9 mouse cellular contexts compared by ENCODE assay signal in the genomic region with DNA sequence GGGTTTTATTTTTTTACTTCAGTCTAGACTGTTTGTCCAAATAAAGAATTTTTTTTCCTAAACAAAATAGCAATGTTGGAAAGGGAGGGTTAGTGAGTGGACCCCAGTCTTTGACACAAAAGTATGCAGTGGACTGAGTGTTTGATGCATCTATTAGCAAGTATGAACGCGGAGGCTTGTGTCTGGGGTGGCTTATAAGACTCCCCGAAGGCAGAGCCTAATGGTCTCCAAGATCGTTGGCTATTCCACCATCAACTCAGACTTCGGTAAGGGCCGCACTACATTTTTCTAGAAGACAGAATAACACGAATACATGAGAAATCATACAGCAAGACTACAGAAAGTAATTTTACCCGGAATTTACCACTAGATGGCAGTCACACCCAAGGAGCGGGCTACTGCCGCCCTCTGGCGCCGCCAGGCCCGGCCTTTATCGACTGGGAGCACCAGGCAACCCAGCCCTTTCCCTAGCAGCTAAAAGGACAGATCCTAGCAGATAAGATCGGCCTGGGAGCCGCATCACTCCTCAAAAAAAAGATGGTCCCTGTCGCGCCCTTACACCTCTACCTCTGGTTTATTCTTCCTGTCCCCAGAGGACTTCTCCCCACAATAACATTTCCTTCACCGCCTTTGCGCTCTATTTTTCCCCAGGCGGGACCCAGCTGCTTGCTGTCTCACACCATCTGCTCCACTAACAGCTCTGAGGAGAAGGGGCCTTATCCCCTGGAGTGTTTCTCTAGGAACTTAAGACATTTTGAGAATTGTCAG. TPM values are rescaled to one million over a fixed set of nuclear protein-coding genes. Genes with fewer than 3 reads are reported as not detected.
DNase-seq lines count a peak whose midpoint lies in the region; ATAC-seq and TF ChIP-seq lines count a peak whose summit lies in the region.
"Had no signal": no experiment of that assay in that cellular context is flagged by ENCODE, and none has a peak within 500 bp of the region (broad histone marks: within the 10 kb centered on the region; RNA-seq: fewer than 3 reads in every experiment).

No protein-coding gene starts in this region.

- H3K27me3 ChIP-seq in CH12.LX (replicated peaks), result peaks cover 41% of the 10 kb centered on the region
- no peaks in the 10 kb centered on the region for H3K27me3 ChIP-seq in forebrain, embryonic 11.5 days (ENCODE audit: control insufficient read depth, insufficient read depth, low read length)
- H3K27me3 ChIP-seq in heart, embryonic 16.5 days (ENCODE audit: control insufficient read depth, insufficient read depth, low read length), result 0 out of 2 replicates have a peak, but pooled peaks cover 3% of the 10 kb centered on the region
- H3K27me3 ChIP-seq in liver, embryonic 14.5 days (ENCODE audit: control insufficient read depth, insufficient read depth, low read length), result no peaks in the 10 kb centered on the region; the same call in 1 of the 2 replicates
- H3K27me3 ChIP-seq in neural tube, embryonic 14.5 days (ENCODE audit: control insufficient read depth, insufficient read depth, low read length), result no peaks in the 10 kb centered on the region
- H3K27me3 ChIP-seq in thymus, adult 2 months (ENCODE audit: control insufficient read depth, insufficient read depth, low read length), result no peaks in the 10 kb centered on the region

- peak; percentile 66 to 99 for TF ChIP-seq CTCF in CH12.LX (conservative IDR thresholded peaks at IDR 0.05 in 1 of 2, IDR thresholded peaks at IDR 0.05 in 1 of 2; ENCODE audit: low read depth in 2 of 2, low read length in 2 of 2)
- TF ChIP-seq CTCF in liver, embryonic 14.5 days (IDR thresholded peaks at IDR 0.05; ENCODE audit: low read depth), result peak; percentile 84
- TF ChIP-seq CTCF in thymus, adult 2 months (IDR thresholded peaks at IDR 0.05; ENCODE audit: borderline replicate concordance, control insufficient read depth, extremely low read depth, insufficient read depth, low read length, poor library complexity), result peak; percentile 73; the same call in 1 of the 2 replicates

- H3K4me3 ChIP-seq in CH12.LX (replicated peaks in 1 of 3; ENCODE audit: low read depth in 2 of 3, low read length in 2 of 3, poor library complexity in 1 of 3), result no peak overlapping the region
- no peak overlapping the region for H3K4me3 ChIP-seq in forebrain, embryonic 11.5 days (ENCODE audit: low read depth, low read length)
- H3K4me3 ChIP-seq in heart, embryonic 16.5 days (ENCODE audit: low read length), result no peak overlapping the region
- no peak overlapping the region for H3K4me3 ChIP-seq in liver, embryonic 14.5 days (ENCODE audit: insufficient read depth in 1 of 2, low read depth in 2 of 2, low read length in 2 of 2)
- H3K4me3 ChIP-seq in neural tube, embryonic 14.5 days (ENCODE audit: low read depth, low read length), result no peak overlapping the region
- H3K4me3 ChIP-seq in thymus, adult 2 months (ENCODE audit: control insufficient read depth, insufficient read depth, low read length), result no peak overlapping the region

- no peak overlapping the region for H3K27ac ChIP-seq in CH12.LX (ENCODE audit: insufficient read depth, low read depth)
- H3K27ac ChIP-seq in forebrain, embryonic 11.5 days (ENCODE audit: low read depth, low read length), result no peak overlapping the region
- H3K27ac ChIP-seq in heart, embryonic 16.5 days (ENCODE audit: low read length), result no peak overlapping the region
- no peak overlapping the region for H3K27ac ChIP-seq in liver, embryonic 14.5 days
- H3K27ac ChIP-seq in neural tube, embryonic 14.5 days (ENCODE audit: low read depth, low read length), result no peak overlapping the region
- H3K27ac ChIP-seq in thymus, adult 2 months (ENCODE audit: control insufficient read depth, insufficient read depth, low read length), result no peak overlapping the region
- H3K27ac ChIP-seq: macrophage had no signal

- 19% methylated on average over 21 of the region's 21 CpGs for WGBS in forebrain, embryonic 11.5 days
- WGBS in heart, embryonic 16.5 days, result 16% methylated on average over 21 of the region's 21 CpGs
- WGBS in liver, embryonic 14.5 days (ENCODE audit: insufficient replicate concordance), result 15% methylated on average over 21 of the region's 21 CpGs
- 8% methylated on average over 21 of the region's 21 CpGs for WGBS in neural tube, embryonic 14.5 days
- WGBS in thymus, adult 2 months, result 23% methylated on average over 21 of the region's 21 CpGs

- no peaks in the 10 kb centered on the region for H3K9me3 ChIP-seq in CH12.LX (replicated peaks; ENCODE audit: low read length)
- H3K9me3 ChIP-seq in forebrain, embryonic 11.5 days (ENCODE audit: control insufficient read depth, low read length), result no peaks in the 10 kb centered on the region
- no peaks in the 10 kb centered on the region for H3K9me3 ChIP-seq in heart, embryonic 16.5 days (replicated peaks; ENCODE audit: control insufficient read depth, low read length)
- no peaks in the 10 kb centered on the region for H3K9me3 ChIP-seq in liver, embryonic 14.5 days (ENCODE audit: control insufficient read depth, low read length)
- no peaks in the 10 kb centered on the region for H3K9me3 ChIP-seq in neural tube, embryonic 14.5 days (ENCODE audit: control insufficient read depth, low read length)

- TF ChIP-seq RAD21 in CH12.LX (IDR thresholded peaks at IDR 0.05; ENCODE audit: low read depth, low read length), result peak; percentile 99

- TF ChIP-seq POLR2A in CH12.LX (IDR thresholded peaks at IDR 0.05; ENCODE audit: low read depth, low read length), result no peak
- no peak for TF ChIP-seq POLR2A in thymus, adult 2 months (IDR thresholded peaks at IDR 0.05; ENCODE audit: control insufficient read depth, extremely low read depth, insufficient read depth, low read length, poor library complexity)

- peaks cover 0 to 4% of the 10 kb centered on the region in 2 experiments; a peak in 1 of 4 replicates for H3K4me1 ChIP-seq in CH12.LX (ENCODE audit: control insufficient read depth in 1 of 2, insufficient read depth in 2 of 2)
- no peaks in the 10 kb centered on the region; the same call in 1 of the 2 replicates for H3K4me1 ChIP-seq in forebrain, embryonic 11.5 days (replicated peaks; ENCODE audit: control insufficient read depth, insufficient read depth, low read length)
- peaks cover 5% of the 10 kb centered on the region; the same call in 1 of the 2 replicates for H3K4me1 ChIP-seq in heart, embryonic 16.5 days (ENCODE audit: control insufficient read depth, insufficient read depth, low read length)
- H3K4me1 ChIP-seq in liver, embryonic 14.5 days (replicated peaks; ENCODE audit: control insufficient read depth in 2 of 2, insufficient read depth in 2 of 2, low read length in 1 of 2), result no peaks in the 10 kb centered on the region; a peak in 1 of 4 replicates
- H3K4me1 ChIP-seq in neural tube, embryonic 14.5 days (ENCODE audit: control insufficient read depth, insufficient read depth, low read length), result no peaks in the 10 kb centered on the region
- H3K4me1 ChIP-seq in thymus, adult 2 months (replicated peaks; ENCODE audit: control insufficient read depth, insufficient read depth, low read length), result no peaks in the 10 kb centered on the region

- no peak for TF ChIP-seq EP300 in CH12.LX (IDR thresholded peaks at IDR 0.05; ENCODE audit: low read length)
- TF ChIP-seq EP300 in liver, embryonic 14.5 days (IDR thresholded peaks at IDR 0.05; ENCODE audit: low read depth), result 0 out of 2 replicates have a peak, but pooled peaks have one; percentile 47

- H3K79me2 ChIP-seq in CH12.LX (replicated peaks; ENCODE audit: control insufficient read depth, extremely low read depth, insufficient read depth, poor library complexity, severe bottlenecking), result no peaks in the 10 kb centered on the region

- peak; percentile 82 for DNase-seq in CH12.LX (ENCODE audit: extremely low read depth)
- peak; percentile 46 for DNase-seq in c-Kit-negative CD71-positive TER-119-positive erythroid progenitor cells, embryonic 14.5 days (ENCODE audit: low read depth, low spot score)
- peak; percentile 84 for DNase-seq in forebrain, embryonic 11.5 days (ENCODE audit: low spot score)
- DNase-seq in kidney, postnatal 36 days, result peak; percentile 61 to 82
- peak; percentile 30 to 52 (median 33) for DNase-seq in liver, embryonic 14.5 days (ENCODE audit: low read depth in 3 of 3, low spot score in 3 of 3)
- peak; percentile 45 for DNase-seq in thymus, adult 2 months

- H3K36me3 ChIP-seq in CH12.LX (replicated peaks in 1 of 2; ENCODE audit: control insufficient read depth in 1 of 2, insufficient read depth in 1 of 2, low read length in 1 of 2), result no peaks in the 10 kb centered on the region
- H3K36me3 ChIP-seq in forebrain, embryonic 11.5 days (ENCODE audit: control insufficient read depth, insufficient read depth, low read length), result no peaks in the 10 kb centered on the region
- H3K36me3 ChIP-seq in heart, embryonic 16.5 days (ENCODE audit: control insufficient read depth, insufficient read depth), result no peaks in the 10 kb centered on the region
- H3K36me3 ChIP-seq in liver, embryonic 14.5 days (replicated peaks; ENCODE audit: control insufficient read depth, insufficient read depth, low read depth), result no peaks in the 10 kb centered on the region
- no peaks in the 10 kb centered on the region for H3K36me3 ChIP-seq in neural tube, embryonic 14.5 days (ENCODE audit: control insufficient read depth, insufficient read depth, low read length)
- no peaks in the 10 kb centered on the region for H3K36me3 ChIP-seq in thymus, adult 2 months (ENCODE audit: control insufficient read depth, insufficient read depth, low read length)

- no peak overlapping the region for H3K9ac ChIP-seq in CH12.LX (ENCODE audit: insufficient read depth, low read depth)
- peak overlapping the region; percentile 31 for H3K9ac ChIP-seq in forebrain, embryonic 11.5 days (ENCODE audit: low read length)
- peak overlapping the region; percentile 57; the same call in 1 of the 2 replicates for H3K9ac ChIP-seq in heart, embryonic 16.5 days (ENCODE audit: low read length)
- no peak overlapping the region; the same call in 1 of the 2 replicates for H3K9ac ChIP-seq in liver, embryonic 14.5 days (replicated peaks)
- peak overlapping the region; percentile 18; the same call in 1 of the 2 replicates for H3K9ac ChIP-seq in neural tube, embryonic 14.5 days (replicated peaks; ENCODE audit: low read depth, low read length)

- in situ Hi-C loops in CH12.LX (cut with MboI; ENCODE audit: low pct_ligation_motif_present, low pct_unique_long_range_greater_than_20kb, low sequenced_read_pairs), result loop anchor here (5.0 to 25.0 kb wide), 3 partner anchors 109 to 432 kb away; a partner anchor contains a TSS

- no peak overlapping the region for H3K4me2 ChIP-seq in CH12.LX (ENCODE audit: insufficient read depth, low read depth, poor library complexity, severe bottlenecking)
- peak overlapping the region; percentile 38 for H3K4me2 ChIP-seq in forebrain, embryonic 11.5 days (ENCODE audit: low read depth, low read length, severe bottlenecking)
- H3K4me2 ChIP-seq in heart, embryonic 16.5 days (ENCODE audit: low read depth, low read length), result peak overlapping the region; percentile 42
- peak overlapping the region; percentile 21; the same call in 1 of the 2 replicates for H3K4me2 ChIP-seq in liver, embryonic 14.5 days (ENCODE audit: low read depth)
- peak overlapping the region; percentile 40; the same call in 1 of the 2 replicates for H3K4me2 ChIP-seq in neural tube, embryonic 14.5 days (ENCODE audit: low read depth, low read length)

- dilution Hi-C loops in CH12.LX (cut with MboI; ENCODE audit: extremely low pct_ligation_motif_present, extremely low pct_unique_long_range_greater_than_20kb, low sequenced_read_pairs), result no loop called here

- ATAC-seq in forebrain, embryonic 11.5 days (replicated peaks; ENCODE audit: low FRiP score), result peak; percentile 85
- peak; percentile 41; the same call in 1 of the 2 replicates for ATAC-seq in heart, embryonic 16.5 days (replicated peaks; ENCODE audit: extremely low read depth, insufficient read depth, low FRiP score)
- peak; percentile 79 for ATAC-seq in liver, embryonic 14.5 days (ENCODE audit: insufficient read depth)
- peak; percentile 85 for ATAC-seq in neural tube, embryonic 14.5 days (ENCODE audit: low read depth)

RNA-seq across cellular contexts. Expression of a gene that starts 6.0 kb away (rescaled TPM):
- total RNA-seq in CH12.LX (2012; rRNA removed), result not detected in 2 replicates
- total RNA-seq in CH12.LX (2014; rRNA removed), result not detected in 2 replicates
- polyA plus RNA-seq in CH12.LX (2012; ENCODE audit: insufficient read length, low read depth), result not detected in 2 replicates
- 0.31 and 0.43 TPM in 2 replicates for polyA plus RNA-seq in forebrain, embryonic 11.5 days (2014; fragmentation: Nextera tagmentation; extraction: Ambion mirVana)
- polyA plus RNA-seq in heart, embryonic 16.5 days (2015; fragmentation: Nextera tagmentation; extraction: Ambion mirVana), result 7.4 and 8.1 TPM in 2 replicates
- not detected in 2 replicates for polyA plus RNA-seq in liver, embryonic 14.5 days (2012; rRNA removed)
- not detected in 2 replicates for polyA plus RNA-seq in liver, embryonic 14.5 days (2014; fragmentation: Nextera tagmentation; extraction: Ambion mirVana)
- polyA plus RNA-seq in neural tube, embryonic 14.5 days (2014; fragmentation: Nextera tagmentation; extraction: Ambion mirVana), result 0.83 and 29.1 TPM in 2 replicates
- 0.27 TPM in 1 of 2 replicates, not detected in the other for polyA plus RNA-seq in thymus, adult 2 months (2012; rRNA removed)
- polyA plus RNA-seq: macrophage had no signal

RNA-seq across cellular contexts. Expression of a gene that starts 50.6 kb away (rescaled TPM):
- not detected in 2 replicates for total RNA-seq in CH12.LX (2012; rRNA removed)
- not detected in 2 replicates for total RNA-seq in CH12.LX (2014; rRNA removed)
- not detected in 2 replicates for polyA plus RNA-seq in CH12.LX (2012; ENCODE audit: insufficient read length, low read depth)
- polyA plus RNA-seq in forebrain, embryonic 11.5 days (2014; fragmentation: Nextera tagmentation; extraction: Ambion mirVana), result not detected in 2 replicates
- polyA plus RNA-seq in heart, embryonic 16.5 days (2015; fragmentation: Nextera tagmentation; extraction: Ambion mirVana), result not detected in 2 replicates
- polyA plus RNA-seq in liver, embryonic 14.5 days (2012; rRNA removed), result not detected in 2 replicates
- not detected in 2 replicates for polyA plus RNA-seq in liver, embryonic 14.5 days (2014; fragmentation: Nextera tagmentation; extraction: Ambion mirVana)
- not detected in 2 replicates for polyA plus RNA-seq in neural tube, embryonic 14.5 days (2014; fragmentation: Nextera tagmentation; extraction: Ambion mirVana)
- polyA plus RNA-seq in thymus, adult 2 months (2012; rRNA removed), result 0.26 and 0.63 TPM in 2 replicates
- polyA plus RNA-seq: macrophage had no signal

Comparison
In these comparisons a context has a peak if more than half of its experiments do, and no peak if none do; other contexts are left out.
1. DNase-seq: peak in every context shown above with its lines; median percentile 84 in forebrain, embryonic 11.5 days; 82 in CH12.LX; 72 in kidney, postnatal 36 days; 46 in c-Kit-negative CD71-positive TER-119-positive erythroid progenitor cells, embryonic 14.5 days; 45 in thymus, adult 2 months; 33 in liver, embryonic 14.5 days.
2. H3K9ac ChIP-seq: peak in forebrain, embryonic 11.5 days (single experiment), heart, embryonic 16.5 days (single experiment) and neural tube, embryonic 14.5 days (single experiment); none in CH12.LX (single experiment) and liver, embryonic 14.5 days (single experiment).
3. Peak in every context shown above with its lines, with median percentiles within 50 percentile points of each other: CTCF ChIP-seq and ATAC-seq.